Mouse (Mus musculus) spleen, embryonic (tissue): ENCODE results near the gene Slc7a11.
"Not testable (repeated sequence)": the region's sequence is repeated elsewhere in the genome, so short reads cannot be mapped to it uniquely, and the experiment has no call there.

Experiments used
- CTCF ChIA-PET: fragments of 350-600 bp; sonication (Branson Sonifier 250); formaldehyde crosslinking; loops from one replicate; lab custom pipeline; 2022; lab: Charles Lee

Gene Slc7a11

GRCm38 (mm10) chr3:50443421-50443916 is at the start of gene Slc7a11:
Gene Slc7a11 (minus strand): TSS chr3:50443614.
- CTCF ChIA-PET, result no interaction called here

- CTCF ChIA-PET, result no interaction called here
Measured at GRCm38 (mm10) chr3:50491678-50492077, 48.3 kb upstream of the Slc7a11 start.

- CTCF ChIA-PET, result no interaction called here
Measured at GRCm38 (mm10) chr3:50484076-50484475, 40.7 kb upstream of the Slc7a11 start.

GRCm38 (mm10) chr3:50462223-50462622 is 18.8 kb upstream of the Slc7a11 start:
- CTCF ChIA-PET, result no interaction called here

GRCm38 (mm10) chr3:50457136-50457535 is 13.7 kb upstream of the Slc7a11 start:
- CTCF ChIA-PET, result no interaction called here

- CTCF ChIA-PET, result no interaction called here
Measured at GRCm38 (mm10) chr3:50456564-50456963, 13.2 kb upstream of the Slc7a11 start.

- CTCF ChIA-PET, result no interaction called here
Measured at GRCm38 (mm10) chr3:50456023-50456422, 12.6 kb upstream of the Slc7a11 start.

- CTCF ChIA-PET, result no interaction called here
Measured at GRCm38 (mm10) chr3:50445050-50445775, 1.8 kb upstream of the Slc7a11 start.

GRCm38 (mm10) chr3:50443942-50444341 is 528 bp upstream of the Slc7a11 start:
- CTCF ChIA-PET, result no interaction called here

- CTCF ChIA-PET, result no interaction called here
Measured at GRCm38 (mm10) chr3:50442341-50443292, 797 bp downstream of the Slc7a11 start.

GRCm38 (mm10) chr3:50441330-50441729 is 2.1 kb downstream of the Slc7a11 start:
- CTCF ChIA-PET, result no interaction called here

GRCm38 (mm10) chr3:50440409-50440808 is 3.0 kb downstream of the Slc7a11 start:
- CTCF ChIA-PET, result no interaction called here

- CTCF ChIA-PET, result no interaction called here
Measured at GRCm38 (mm10) chr3:50439429-50439828, 4.0 kb downstream of the Slc7a11 start.

- CTCF ChIA-PET, result no interaction called here
Measured at GRCm38 (mm10) chr3:50438520-50439253, 4.7 kb downstream of the Slc7a11 start.

- CTCF ChIA-PET, result not testable (repeated sequence)
Measured at GRCm38 (mm10) chr3:50438081-50438480, 5.3 kb downstream of the Slc7a11 start.

- CTCF ChIA-PET, result not testable (repeated sequence)
Measured at GRCm38 (mm10) chr3:50436409-50436808, 7.0 kb downstream of the Slc7a11 start.

- CTCF ChIA-PET, result no interaction called here
Measured at GRCm38 (mm10) chr3:50433831-50434230, 9.6 kb downstream of the Slc7a11 start.

- CTCF ChIA-PET, result no interaction called here
Measured at GRCm38 (mm10) chr3:50430811-50431210, 12.6 kb downstream of the Slc7a11 start.

GRCm38 (mm10) chr3:50421480-50422277 is 21.7 kb downstream of the Slc7a11 start:
- CTCF ChIA-PET, result no interaction called here

GRCm38 (mm10) chr3:50419161-50419560 is 24.3 kb downstream of the Slc7a11 start:
- CTCF ChIA-PET, result no interaction called here

- CTCF ChIA-PET, result no interaction called here
Measured at GRCm38 (mm10) chr3:50406771-50407170, 36.6 kb downstream of the Slc7a11 start.
